Mouse (Mus musculus) MEL-GATA-1-ER (cell line): ENCODE measurements around the gene 5730455P16Rik.
A peak's percentile ranks its signal among the peaks of the same experiment; 100 is the strongest.
"Not testable (repeated sequence)": the region's sequence is repeated elsewhere in the genome, so short reads cannot be mapped to it uniquely, and the experiment has no call there.

Experiments
- DNase-seq: peaks from one replicate; pipeline ENCODE4 v3.0.0-alpha.2; 2012; ENCODE audit warnings: low read depth; ENCODE audit errors: extremely low read depth

5730455P16Rik gene

GRCm38 (mm10) chr11:80379184-80379583 is 1.4 kb upstream of the 5730455P16Rik start:
- not testable (repeated sequence) for DNase-seq

GRCm38 (mm10) chr11:80378452-80379068 is 726 bp upstream of the 5730455P16Rik start:
- DNase-seq, result peak; percentile 46

- DNase-seq, result no peak
These were observed 1.2 kb downstream of the 5730455P16Rik start for GRCm38 (mm10) chr11:80376651-80377050.

GRCm38 (mm10) chr11:80368949-80369348 is 8.9 kb downstream of the 5730455P16Rik start:
- DNase-seq, result no peak

- no peak for DNase-seq
These were observed 23.0 kb downstream of the 5730455P16Rik start for GRCm38 (mm10) chr11:80354832-80355231.

GRCm38 (mm10) chr11:80351832-80352430 is 25.9 kb downstream of the 5730455P16Rik start:
- peak; percentile 43 for DNase-seq

- DNase-seq, result no peak
These were observed 35.4 kb downstream of the 5730455P16Rik start for GRCm38 (mm10) chr11:80342482-80342881.

- DNase-seq, result no peak
These were observed 41.5 kb downstream of the 5730455P16Rik start for GRCm38 (mm10) chr11:80336351-80336730.

- no peak for DNase-seq
These were observed 42.1 kb downstream of the 5730455P16Rik start for GRCm38 (mm10) chr11:80335609-80336350.

- DNase-seq, result no peak
These were observed 45.0 kb downstream of the 5730455P16Rik start for GRCm38 (mm10) chr11:80332709-80333400.

GRCm38 (mm10) chr11:80324636-80325035 is 53.2 kb downstream of the 5730455P16Rik start:
- DNase-seq, result no peak

GRCm38 (mm10) chr11:80323255-80323654 is 54.6 kb downstream of the 5730455P16Rik start:
- no peak for DNase-seq

GRCm38 (mm10) chr11:80315743-80316639 is 61.8 kb downstream of the 5730455P16Rik start:
- DNase-seq, result no peak

GRCm38 (mm10) chr11:80313944-80314343 is 63.9 kb downstream of the 5730455P16Rik start:
- no peak for DNase-seq

- no peak for DNase-seq
These were observed 64.4 kb downstream of the 5730455P16Rik start for GRCm38 (mm10) chr11:80313462-80313861.

- DNase-seq, result no peak
These were observed 65.3 kb downstream of the 5730455P16Rik start for GRCm38 (mm10) chr11:80312565-80312964.

GRCm38 (mm10) chr11:80312049-80312448 is 65.8 kb downstream of the 5730455P16Rik start:
- DNase-seq, result no peak

GRCm38 (mm10) chr11:80311271-80311670 is 66.6 kb downstream of the 5730455P16Rik start:
- DNase-seq, result no peak
